Comparison of ENCODE assay signal across 10 mouse cellular contexts in the genomic region with DNA sequence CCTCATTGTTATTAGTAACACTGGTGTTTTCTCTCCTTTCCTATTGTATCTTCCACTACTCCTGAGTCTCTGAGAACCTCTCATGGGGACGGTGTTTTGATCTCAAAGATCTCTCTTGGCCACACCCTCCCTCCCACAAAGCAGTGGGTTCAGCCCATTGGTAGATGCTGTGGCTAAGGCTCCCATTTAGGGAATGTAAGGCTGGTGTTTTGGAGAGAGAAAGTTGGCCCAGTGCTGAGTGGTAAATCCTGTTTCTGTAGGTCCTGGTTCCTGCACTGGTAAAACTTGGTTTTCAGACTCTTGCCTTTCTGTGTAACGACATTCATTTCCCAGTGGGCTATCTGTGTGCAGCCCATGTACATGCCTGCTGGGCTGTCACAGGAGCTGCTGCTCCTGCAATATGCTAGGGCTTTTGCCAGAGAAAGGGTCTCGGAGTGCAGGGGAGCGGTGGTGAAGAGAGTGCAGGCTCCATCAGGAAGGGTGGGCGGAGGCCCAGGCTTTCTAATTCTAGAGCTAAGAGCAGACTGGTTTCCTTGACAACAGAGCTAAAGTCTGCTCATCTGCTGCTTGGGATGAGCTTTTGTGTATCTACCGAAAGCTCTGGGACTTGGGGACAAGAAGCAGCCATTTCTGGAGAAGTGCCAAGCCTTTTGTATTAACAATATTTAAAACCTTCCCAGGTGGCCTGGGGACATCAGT. TPM values are rescaled to one million over a fixed set of nuclear protein-coding genes. Genes with fewer than 3 reads are reported as not detected.
DNase-seq lines count a peak whose midpoint lies in the region; ATAC-seq and TF ChIP-seq lines count a peak whose summit lies in the region.
"Had no signal": no experiment of that assay in that cellular context is flagged by ENCODE, and none has a peak within 500 bp of the region (broad histone marks: within the 10 kb centered on the region; RNA-seq: fewer than 3 reads in every experiment).

No protein-coding gene starts in this region.

- no peak for TF ChIP-seq EP300 in lung, postnatal 0 days (IDR thresholded peaks at IDR 0.05)

- no peaks in the 10 kb centered on the region for H3K27me3 ChIP-seq in forebrain, embryonic 15.5 days
- H3K27me3 ChIP-seq in midbrain, embryonic 15.5 days (replicated peaks): no peaks in the 10 kb centered on the region
- H3K27me3 ChIP-seq in heart, embryonic 12.5 days (replicated peaks): 0 out of 2 replicates have a peak, but pooled peaks cover 4% of the 10 kb centered on the region
- no peaks in the 10 kb centered on the region for H3K27me3 ChIP-seq in lung, postnatal 0 days (replicated peaks; ENCODE audit: insufficient read depth, low read length)
- H3K27me3 ChIP-seq in liver, embryonic 12.5 days (replicated peaks): peaks cover 70% of the 10 kb centered on the region

- 0 out of 2 replicates have a peak overlapping the region, but pooled peaks have one; percentile 19 for H3K9ac ChIP-seq in forebrain, embryonic 15.5 days (replicated peaks)
- no peak overlapping the region for H3K9ac ChIP-seq in midbrain, embryonic 15.5 days
- H3K9ac ChIP-seq in heart, embryonic 12.5 days: no peak overlapping the region
- no peak overlapping the region for H3K9ac ChIP-seq in lung, postnatal 0 days (replicated peaks; ENCODE audit: low read depth)
- H3K9ac ChIP-seq in liver, embryonic 12.5 days: no peak overlapping the region

- ATAC-seq in forebrain, embryonic 15.5 days (replicated peaks): peak; percentile 76
- peak; percentile 77 for ATAC-seq in midbrain, embryonic 15.5 days (replicated peaks)
- ATAC-seq in heart, embryonic 12.5 days (ENCODE audit: insufficient number of reproducible peaks, low FRiP score): no peak
- no peak for ATAC-seq in lung, postnatal 0 days
- no peak for ATAC-seq in erythroblast, adult 5-6 weeks (replicated peaks; ENCODE audit: low FRiP score, poor library complexity, severe bottlenecking)
- no peak for ATAC-seq in liver, embryonic 12.5 days

- no peak overlapping the region for H3K4me3 ChIP-seq in forebrain, embryonic 15.5 days
- H3K4me3 ChIP-seq in midbrain, embryonic 15.5 days: no peak overlapping the region
- H3K4me3 ChIP-seq in heart, embryonic 12.5 days: no peak overlapping the region
- H3K4me3 ChIP-seq in lung, postnatal 0 days (ENCODE audit: low read depth, low read length): no peak overlapping the region
- H3K4me3 ChIP-seq in liver, embryonic 12.5 days: no peak overlapping the region

- H3K9me3 ChIP-seq in forebrain, embryonic 15.5 days: no peaks in the 10 kb centered on the region
- no peaks in the 10 kb centered on the region for H3K9me3 ChIP-seq in midbrain, embryonic 15.5 days
- no peaks in the 10 kb centered on the region for H3K9me3 ChIP-seq in heart, embryonic 12.5 days (replicated peaks)
- no peaks in the 10 kb centered on the region for H3K9me3 ChIP-seq in lung, postnatal 0 days (ENCODE audit: low read length)
- no peaks in the 10 kb centered on the region for H3K9me3 ChIP-seq in liver, embryonic 12.5 days (replicated peaks)

- peaks cover 91% of the 10 kb centered on the region for H3K4me1 ChIP-seq in forebrain, embryonic 15.5 days
- H3K4me1 ChIP-seq in midbrain, embryonic 15.5 days: peaks cover 88% of the 10 kb centered on the region
- peaks cover 4% of the 10 kb centered on the region; the same call in 1 of the 2 replicates for H3K4me1 ChIP-seq in heart, embryonic 12.5 days (replicated peaks)
- H3K4me1 ChIP-seq in lung, postnatal 0 days (ENCODE audit: insufficient read depth, low read depth, low read length): no peaks in the 10 kb centered on the region
- peaks cover 9% of the 10 kb centered on the region for H3K4me1 ChIP-seq in liver, embryonic 12.5 days

- DNase-seq in brain, embryonic 18.5 days (ENCODE audit: low read depth, low spot score): peak; percentile 79
- DNase-seq in layer of hippocampus, adult 9-10 months (ENCODE audit: low spot score): peak; percentile 69
- DNase-seq in lung, postnatal 0 days (ENCODE audit: low spot score): no peak
- DNase-seq: adrenal gland, postnatal 14 days had no signal

- peak overlapping the region; percentile 3; the same call in 1 of the 2 replicates for H3K4me2 ChIP-seq in forebrain, embryonic 15.5 days (replicated peaks)
- H3K4me2 ChIP-seq in midbrain, embryonic 15.5 days: peak overlapping the region; percentile 22; the same call in 1 of the 2 replicates
- H3K4me2 ChIP-seq in heart, embryonic 12.5 days: no peak overlapping the region
- H3K4me2 ChIP-seq in lung, postnatal 0 days (replicated peaks; ENCODE audit: low read depth, low read length): no peak overlapping the region
- no peak overlapping the region for H3K4me2 ChIP-seq in liver, embryonic 12.5 days

- no peak for TF ChIP-seq CTCF in lung, postnatal 0 days (IDR thresholded peaks at IDR 0.05)

- 14% methylated on average over 6 of the region's 6 CpGs for WGBS in forebrain, embryonic 15.5 days
- 7% methylated on average over 6 of the region's 6 CpGs for WGBS in midbrain, embryonic 15.5 days
- 61% methylated on average over 6 of the region's 6 CpGs for WGBS in heart, embryonic 12.5 days
- 60% methylated on average over 6 of the region's 6 CpGs for WGBS in lung, postnatal 0 days
- 59% methylated on average over 6 of the region's 6 CpGs for WGBS in liver, embryonic 12.5 days (ENCODE audit: insufficient replicate concordance)

- H3K27ac ChIP-seq in forebrain, embryonic 15.5 days (replicated peaks): peak overlapping the region; percentile 94
- peak overlapping the region; percentile 93 for H3K27ac ChIP-seq in midbrain, embryonic 15.5 days
- H3K27ac ChIP-seq in heart, embryonic 12.5 days (ENCODE audit: poor library complexity, severe bottlenecking): no peak overlapping the region
- no peak overlapping the region for H3K27ac ChIP-seq in lung, postnatal 0 days (ENCODE audit: low read length)
- H3K27ac ChIP-seq in liver, embryonic 12.5 days: no peak overlapping the region
- H3K27ac ChIP-seq: kidney, postnatal 0 days had no signal

- no peaks in the 10 kb centered on the region for H3K36me3 ChIP-seq in forebrain, embryonic 15.5 days
- H3K36me3 ChIP-seq in midbrain, embryonic 15.5 days (replicated peaks): no peaks in the 10 kb centered on the region
- no peaks in the 10 kb centered on the region for H3K36me3 ChIP-seq in heart, embryonic 12.5 days
- no peaks in the 10 kb centered on the region for H3K36me3 ChIP-seq in lung, postnatal 0 days (ENCODE audit: insufficient read depth, low read length)
- H3K36me3 ChIP-seq in liver, embryonic 12.5 days: no peaks in the 10 kb centered on the region

RNA-seq across cellular contexts. Expression of gene Add2, which starts 36.0 kb away (rescaled TPM):
- 224 and 230 TPM in 2 replicates for polyA plus RNA-seq in forebrain, embryonic 15.5 days (2015; fragmentation: Nextera tagmentation; extraction: Ambion mirVana)
- 206 and 209 TPM in 2 replicates for polyA plus RNA-seq in midbrain, embryonic 15.5 days (2015; fragmentation: Nextera tagmentation; extraction: Ambion mirVana)
- 10.8 and 12.3 TPM in 2 replicates for polyA plus RNA-seq in heart, embryonic 12.5 days (2016; fragmentation: Nextera tagmentation; extraction: Ambion mirVana)
- 0.40 and 0.84 TPM in 2 replicates for polyA plus RNA-seq in lung, postnatal 0 days (2015; fragmentation: Nextera tagmentation; extraction: Ambion mirVana)
- total RNA-seq in erythroblast, adult 5-6 weeks (2015; ENCODE audit: low replicate concordance): 126 and 151 TPM in 2 replicates
- 256 and 310 TPM in 2 replicates for total RNA-seq in erythroblast, adult 5-6 weeks (2017; ENCODE audit: low replicate concordance)
- 96.9 and 97.2 TPM in 2 replicates for polyA plus RNA-seq in liver, embryonic 12.5 days (2016; fragmentation: Nextera tagmentation; extraction: Ambion mirVana)

RNA-seq across cellular contexts. Expression of gene Figla, which starts 48.5 kb away (rescaled TPM):
- not detected in 2 replicates for polyA plus RNA-seq in forebrain, embryonic 15.5 days (2015; fragmentation: Nextera tagmentation; extraction: Ambion mirVana)
- not detected in 2 replicates for polyA plus RNA-seq in midbrain, embryonic 15.5 days (2015; fragmentation: Nextera tagmentation; extraction: Ambion mirVana)
- not detected in 2 replicates for polyA plus RNA-seq in heart, embryonic 12.5 days (2016; fragmentation: Nextera tagmentation; extraction: Ambion mirVana)
- polyA plus RNA-seq in lung, postnatal 0 days (2015; fragmentation: Nextera tagmentation; extraction: Ambion mirVana): not detected in 2 replicates
- not detected in 2 replicates for total RNA-seq in erythroblast, adult 5-6 weeks (2015; ENCODE audit: low replicate concordance)
- total RNA-seq in erythroblast, adult 5-6 weeks (2017; ENCODE audit: low replicate concordance): not detected in 2 replicates
- not detected in 2 replicates for polyA plus RNA-seq in liver, embryonic 12.5 days (2016; fragmentation: Nextera tagmentation; extraction: Ambion mirVana)
- total RNA-seq: adrenal gland, postnatal 14 days had no signal
- polyA plus RNA-seq: kidney, postnatal 0 days had no signal

Comparison
In these comparisons a context has a peak if more than half of its experiments do, and no peak if none do; other contexts are left out.
1. ATAC-seq: peak in forebrain, embryonic 15.5 days (single experiment) and midbrain, embryonic 15.5 days (single experiment); none in heart, embryonic 12.5 days (single experiment), lung, postnatal 0 days (single experiment), erythroblast, adult 5-6 weeks (single experiment) and liver, embryonic 12.5 days (single experiment).
2. H3K27ac ChIP-seq: peak in forebrain, embryonic 15.5 days (single experiment) and midbrain, embryonic 15.5 days (single experiment); none in heart, embryonic 12.5 days (single experiment), lung, postnatal 0 days (single experiment) and liver, embryonic 12.5 days (single experiment).
3. H3K4me2 ChIP-seq: peak in forebrain, embryonic 15.5 days (single experiment) and midbrain, embryonic 15.5 days (single experiment); none in heart, embryonic 12.5 days (single experiment), lung, postnatal 0 days (single experiment) and liver, embryonic 12.5 days (single experiment).